Mouse (Mus musculus) heart, adult 9 months (tissue): ENCODE measurements around the gene Prnp.

Source experiments
- DNase-seq, 2 experiments: peaks; one replicate each; pipeline ENCODE4 v3.0.0; 2022; ENCODE audit warnings: low spot score in 2 of 2

Gene Prnp

GRCm38 (mm10) chr2:131948916-131949639 is 39.4 kb downstream of the Prnp start:
- DNase-seq = no peak

- DNase-seq = no peak
Observed at GRCm38 (mm10) chr2:131949767-131950597, 40.3 kb downstream of the Prnp start.

- peak in 1 of 2 experiments; percentile 39 for DNase-seq
Observed at GRCm38 (mm10) chr2:131950598-131951095, 40.9 kb downstream of the Prnp start, which contains the start of gene Prnd. Gene Prnd (plus strand): TSS chr2:131950861.

- DNase-seq = no peak
Observed at GRCm38 (mm10) chr2:131952456-131952855, 42.7 kb downstream of the Prnp start.

- DNase-seq = no peak
Observed at GRCm38 (mm10) chr2:131952961-131953538, 43.3 kb downstream of the Prnp start.

- DNase-seq = no peak
Observed at GRCm38 (mm10) chr2:131953711-131954110, 44.0 kb downstream of the Prnp start.

GRCm38 (mm10) chr2:131954835-131955234 is 45.1 kb downstream of the Prnp start:
- peak; percentile 64 for DNase-seq

GRCm38 (mm10) chr2:131955264-131955663 is 45.5 kb downstream of the Prnp start:
- DNase-seq = no peak

- DNase-seq = no peak
Observed at GRCm38 (mm10) chr2:131956336-131957256, 46.9 kb downstream of the Prnp start.

GRCm38 (mm10) chr2:131957731-131958222 is 48.0 kb downstream of the Prnp start:
- peak; percentile 58 to 84 for DNase-seq

GRCm38 (mm10) chr2:131961671-131962070 is 51.9 kb downstream of the Prnp start:
- no peak for DNase-seq

- no peak for DNase-seq
Observed at GRCm38 (mm10) chr2:131970597-131970996, 60.9 kb downstream of the Prnp start.

GRCm38 (mm10) chr2:131971098-131971497 is 61.4 kb downstream of the Prnp start:
- DNase-seq = no peak

GRCm38 (mm10) chr2:131976663-131977062 is 66.9 kb downstream of the Prnp start:
- no peak for DNase-seq

- DNase-seq = peak; percentile 36 to 77
Observed at GRCm38 (mm10) chr2:131980866-131981265, 71.1 kb downstream of the Prnp start.

- peak in 1 of 2 experiments; percentile 56 for DNase-seq
Observed at GRCm38 (mm10) chr2:131982546-131983196, 72.9 kb downstream of the Prnp start.

GRCm38 (mm10) chr2:131987950-131988349 is 78.2 kb downstream of the Prnp start:
- DNase-seq = no peak
